Mouse (Mus musculus) hindbrain, embryonic 14.5 days (tissue): ENCODE measurements around the gene Nt5c3b. TPM values are rescaled to one million over a fixed set of nuclear protein-coding genes. Genes with fewer than 3 reads are reported as not detected.
A peak's percentile ranks its signal among the peaks of the same experiment; 100 is the strongest.

ENCODE experiments used
- ATAC-seq: fragments of 200-750 bp; cut with Nextera tagmentation; 2 replicates; pipeline ENCODE4 v1.8.0; 2017; ENCODE audit warnings: moderate number of reproducible peaks, mild to moderate bottlenecking, moderate TSS enrichment, moderate library complexity; ENCODE audit not compliant: low FRiP score
- DNase-seq: peaks from one replicate; pipeline ENCODE4 v3.0.0-alpha.2; 2015; ENCODE audit warnings: low spot score
- H3K27ac ChIP-seq: fragments of 300-500 bp; sonication (generic); 2 replicates; pipeline ENCODE4 v1.5.1; 2014; ENCODE audit warnings: mild to moderate bottlenecking, moderate library complexity
- H3K27me3 ChIP-seq: fragments of 300-500 bp; sonication (generic); 2 replicates; pipeline ENCODE4 v1.6.1; 2014; ENCODE audit warnings: mild to moderate bottlenecking, low read length, mixed read lengths; ENCODE audit not compliant: control insufficient read depth, insufficient read depth
- H3K36me3 ChIP-seq: fragments of 300-500 bp; sonication (generic); replicated peaks from 2 replicates; pipeline ENCODE4 v1.6.1; 2014; ENCODE audit not compliant: control insufficient read depth, insufficient read depth
- H3K4me1 ChIP-seq: fragments of 300-500 bp; sonication (generic); replicated peaks from 2 replicates; pipeline ENCODE4 v1.6.1; 2014; ENCODE audit warnings: antibody characterized with exemption, low read length, mixed read lengths; ENCODE audit not compliant: control insufficient read depth, insufficient read depth
- H3K4me2 ChIP-seq: fragments of 300-500 bp; sonication (generic); replicated peaks from 2 replicates; pipeline ENCODE4 v1.6.1; 2014; ENCODE audit warnings: mild to moderate bottlenecking, moderate library complexity
- H3K4me3 ChIP-seq: fragments of 300-500 bp; sonication (generic); replicated peaks from 2 replicates; pipeline ENCODE4 v1.5.1; 2014; ENCODE audit warnings: mild to moderate bottlenecking, low read length
- H3K9ac ChIP-seq: fragments of 300-500 bp; sonication (generic); 2 replicates; pipeline ENCODE4 v1.6.1; 2014
- H3K9me3 ChIP-seq: fragments of 300-500 bp; sonication (generic); 2 replicates; pipeline ENCODE4 v1.6.1; 2016; ENCODE audit warnings: low read length; ENCODE audit not compliant: control insufficient read depth
- WGBS: fragments of 180-500 bp; shearing (Covaris S2); extraction: QIAGEN DNeasy Blood & Tissue Kit; methylation state at CpG from one replicate; pipeline ENCODE4 v1.1.7; 2014; 5-methylcytosine and 5-hydroxymethylcytosine counted together
- polyA plus RNA-seq: library from polyadenylated mRNA; unstranded; fragments of >200 nt; fragmentation: Nextera tagmentation; extraction: Ambion mirVana; gene quantifications from 2 replicates; pipeline ENCODE4 v1.2.1, GENCODE M21; 2014

The Nt5c3b gene
- polyA plus RNA-seq, 1 experiment from 2014 or later = 101 TPM

- DNase-seq (peak; percentile 78), ATAC-seq (peak; percentile 93)
- peak within 1 kb of the TSS; percentile 47 for H3K4me2 ChIP-seq
- peak within 1 kb of the TSS; percentile 16 for H3K27ac ChIP-seq
- H3K4me1 ChIP-seq = peaks cover 9% of the 10 kb centered on the region
- peaks cover 3% of the 10 kb centered on the region; the same call in 1 of the 2 replicates for H3K36me3 ChIP-seq
- WGBS = 2% methylated on average over 88 of the region's 93 CpGs
- no peaks in the 10 kb centered on the region for H3K9me3 ChIP-seq
- H3K4me3 ChIP-seq = peak within 1 kb of the TSS; percentile 39
- H3K27me3 ChIP-seq = peaks cover 24% of the 10 kb centered on the region
- H3K9ac ChIP-seq = peak within 1 kb of the TSS; percentile 54
Observed at GRCm38 (mm10) chr11:100414021-100414913, 27.3 kb downstream of the Nt5c3b start, which contains the start of gene P3h4. TSS of gene P3h4 (minus strand) at chr11:100414836.

DNA sequence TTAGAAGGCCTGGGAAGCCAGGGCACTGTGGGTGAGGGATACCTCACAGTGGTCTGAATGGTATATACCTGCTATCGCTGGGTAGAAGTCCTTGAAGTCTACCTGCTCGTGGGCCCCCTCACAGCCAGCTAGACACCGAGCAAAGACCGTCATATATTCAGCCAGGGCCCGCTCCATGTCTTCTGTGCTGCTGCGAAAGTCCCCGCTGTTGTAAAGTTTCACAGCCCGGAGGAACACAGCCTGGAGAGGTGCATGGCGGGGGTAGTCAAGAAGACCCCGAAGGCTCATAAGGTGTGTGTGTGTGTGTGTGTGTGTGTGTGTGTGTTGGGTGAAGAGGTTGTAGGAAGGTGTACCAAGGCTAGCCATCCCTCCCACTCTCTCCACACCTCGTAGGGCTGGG, 28.1 kb downstream of the Nt5c3b start:
- Histone ChIP-seq H3K27ac (no peak overlapping the region), H3K9me3 (no peaks in the 10 kb centered on the region), H3K4me3 (peak overlapping the region; percentile 39), H3K4me2 (peak overlapping the region; percentile 47), H3K9ac (peak overlapping the region; percentile 54), H3K27me3 (peaks cover 24% of the 10 kb centered on the region), H3K4me1 (peaks cover 9% of the 10 kb centered on the region), H3K36me3 (peaks cover 10% of the 10 kb centered on the region)
- 77% methylated on average over 11 of the region's 11 CpGs for WGBS
- no peak for ATAC-seq
- DNase-seq = no peak

DNA sequence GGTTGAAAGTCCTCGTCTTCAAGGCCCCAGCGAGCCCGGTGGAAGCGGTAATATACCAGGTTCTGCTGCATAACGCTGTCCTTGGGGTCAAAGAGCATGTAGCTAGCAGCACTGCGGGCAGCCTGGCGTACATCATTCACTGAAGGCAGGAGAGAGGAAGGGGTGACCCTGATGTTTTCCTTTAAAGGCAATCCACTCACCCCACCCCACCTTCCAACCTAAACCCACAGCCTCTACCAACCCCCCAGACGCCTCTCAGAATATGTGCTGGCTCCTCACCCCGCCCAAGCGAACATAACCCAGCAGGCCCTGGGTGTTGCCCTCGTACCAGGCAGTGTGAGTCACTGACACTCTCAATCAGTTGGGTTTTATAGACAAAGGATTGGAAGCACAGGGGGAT, 29.9 kb downstream of the Nt5c3b start:
- Histone ChIP-seq H3K9ac (no peak overlapping the region), H3K36me3 (peaks cover 12% of the 10 kb centered on the region), H3K4me2 (no peak overlapping the region), H3K4me3 (no peak overlapping the region), H3K4me1 (peaks cover 9% of the 10 kb centered on the region), H3K27ac (no peak overlapping the region), H3K27me3 (peaks cover 21% of the 10 kb centered on the region), H3K9me3 (no peaks in the 10 kb centered on the region)
- ATAC-seq (no peak), DNase-seq (no peak)
- 86% methylated on average over 11 of the region's 11 CpGs for WGBS

- Histone ChIP-seq H3K4me1 (peaks cover 9% of the 10 kb centered on the region), H3K4me2 (no peak overlapping the region), H3K36me3 (peaks cover 12% of the 10 kb centered on the region), H3K9ac (no peak overlapping the region), H3K27me3 (peaks cover under 1% of the 10 kb centered on the region; the same call in 1 of the 2 replicates), H3K27ac (no peak overlapping the region), H3K9me3 (no peaks in the 10 kb centered on the region), H3K4me3 (no peak overlapping the region)
- ATAC-seq (no peak), DNase-seq (no peak)
- whole genome bisulfite sequencing = 80% methylated on average over 3 of the region's 3 CpGs
Observed at GRCm38 (mm10) chr11:100409686-100410085, 31.9 kb downstream of the Nt5c3b start.

DNA sequence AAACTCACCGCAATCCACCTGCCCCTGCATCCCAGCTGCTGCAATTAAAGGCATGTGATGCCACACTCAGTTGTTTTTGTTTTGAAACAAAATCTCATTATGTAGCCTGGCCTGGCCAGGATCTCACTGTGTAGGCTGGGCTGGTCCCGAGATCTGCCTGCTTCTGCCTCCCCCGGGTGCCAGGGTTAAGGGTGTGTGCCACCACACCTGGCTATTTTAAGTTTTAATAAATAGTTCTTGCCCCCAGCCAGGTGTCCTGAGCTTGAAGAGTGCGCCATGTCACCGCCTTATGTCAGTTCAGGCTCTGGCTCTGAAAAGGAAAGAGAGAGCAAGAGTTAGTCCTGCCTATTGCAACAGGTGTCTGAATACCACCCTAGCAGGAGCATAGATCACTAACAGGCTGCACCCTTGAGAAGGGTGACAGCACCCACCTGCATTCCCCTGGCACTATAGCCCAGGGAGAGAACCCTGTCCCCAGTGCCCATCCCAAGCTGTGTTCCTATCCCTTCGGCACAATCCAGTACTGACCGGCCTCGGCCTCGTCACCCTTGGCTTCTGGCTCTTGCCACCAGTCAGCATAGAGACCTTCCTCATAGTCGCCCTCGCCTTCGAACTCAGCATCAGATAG, 32.7 kb downstream of the Nt5c3b start:
- 95% methylated on average over 12 of the region's 12 CpGs for WGBS
- Histone ChIP-seq H3K36me3 (peaks cover 12% of the 10 kb centered on the region), H3K9me3 (no peaks in the 10 kb centered on the region)

DNA sequence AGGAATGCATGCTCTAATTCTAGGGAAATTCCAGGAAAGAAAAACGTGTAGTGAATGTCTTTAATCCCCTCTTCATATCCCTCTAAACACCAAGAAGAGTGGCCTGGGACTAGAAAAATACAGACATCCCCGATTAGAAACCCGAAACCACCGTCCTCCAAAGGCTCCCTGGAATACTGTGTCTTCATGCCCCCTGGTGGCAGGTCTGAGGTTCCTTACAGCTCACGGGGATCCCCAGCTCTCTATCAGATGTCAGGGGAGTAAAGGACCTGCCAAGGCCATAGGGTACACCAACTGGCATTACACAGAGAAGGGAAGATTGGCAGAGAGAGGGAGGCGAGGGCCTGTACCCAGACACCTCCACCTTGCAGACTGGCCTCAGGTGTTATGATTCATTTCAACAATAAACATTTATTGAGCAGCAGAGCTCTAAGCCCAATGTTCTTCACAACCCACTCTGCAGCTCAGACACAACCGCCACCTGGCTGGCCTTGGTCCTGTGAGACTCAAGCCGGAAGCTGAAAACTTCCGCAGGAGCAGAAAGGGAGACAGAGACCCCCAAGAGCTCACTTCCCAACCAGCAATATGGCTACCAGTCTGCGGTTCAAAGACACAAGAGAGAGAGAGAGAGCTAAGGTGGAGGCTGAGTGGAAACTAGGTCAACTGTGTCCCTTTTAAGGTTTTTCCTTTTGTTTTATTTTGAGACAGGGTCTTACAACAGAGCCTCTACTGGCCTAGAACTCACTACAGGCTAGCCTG, 33.4 kb downstream of the Nt5c3b start:
- H3K36me3 ChIP-seq = peaks cover 12% of the 10 kb centered on the region
- H3K4me3 ChIP-seq = no peak overlapping the region
- H3K27ac ChIP-seq = no peak overlapping the region
- peak; percentile 67 for DNase-seq
- no peak overlapping the region for H3K4me2 ChIP-seq
- 47% methylated on average over 10 of the region's 10 CpGs for WGBS
- no peak for ATAC-seq
- H3K9me3 ChIP-seq = no peaks in the 10 kb centered on the region
- no peaks in the 10 kb centered on the region; the same call in 1 of the 2 replicates for H3K4me1 ChIP-seq
- H3K27me3 ChIP-seq = no peaks in the 10 kb centered on the region
- no peak overlapping the region for H3K9ac ChIP-seq

More for the DNA sequence above, 32.7 kb downstream of the Nt5c3b start:
- H3K27me3 ChIP-seq = no peaks in the 10 kb centered on the region
- no peak overlapping the region for H3K4me2 ChIP-seq
- peaks cover 6% of the 10 kb centered on the region; the same call in 1 of the 2 replicates for H3K4me1 ChIP-seq
- no peak overlapping the region for H3K27ac ChIP-seq
- DNase-seq (no peak), ATAC-seq (no peak)
- H3K9ac ChIP-seq = no peak overlapping the region
- H3K4me3 ChIP-seq = no peak overlapping the region

DNA sequence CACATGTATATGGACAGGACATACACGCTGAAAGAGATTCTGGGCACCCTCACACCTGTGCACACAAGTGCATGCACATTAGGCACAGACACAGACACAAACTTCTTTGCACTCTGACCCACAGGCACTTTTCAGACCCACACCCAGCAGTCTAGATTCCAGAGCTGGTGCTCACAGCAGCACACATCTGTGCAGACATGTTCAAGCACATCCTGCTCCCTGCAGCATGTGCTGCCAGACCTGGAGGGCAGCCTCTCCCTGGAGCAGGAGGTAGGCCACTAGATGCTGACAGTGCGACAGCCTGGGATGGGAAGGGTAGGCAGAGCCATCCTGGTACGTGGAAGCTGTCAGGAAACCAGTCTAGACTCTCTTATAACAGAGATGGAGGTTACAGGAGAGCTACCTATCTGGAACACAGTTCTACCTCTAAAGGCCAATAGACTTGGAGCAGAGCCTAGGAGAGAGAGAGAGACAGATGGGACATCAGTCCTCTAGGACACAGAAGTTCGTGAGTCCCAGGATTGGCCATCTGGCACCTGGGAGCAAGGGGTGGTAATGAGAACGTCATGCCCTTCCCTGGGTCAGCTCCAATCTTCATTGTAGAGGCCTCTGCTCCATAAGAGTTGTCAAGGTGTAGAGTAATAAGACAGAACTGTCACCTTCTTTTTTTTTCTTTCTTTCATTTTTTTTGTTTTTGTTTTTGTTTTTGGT, 34.5 kb downstream of the Nt5c3b start:
- ATAC-seq (no peak), DNase-seq (no peak)
- Histone ChIP-seq H3K36me3 (peaks cover 12% of the 10 kb centered on the region), H3K9ac (no peak overlapping the region), H3K27ac (no peak overlapping the region), H3K4me3 (no peak overlapping the region), H3K4me1 (no peaks in the 10 kb centered on the region), H3K27me3 (no peaks in the 10 kb centered on the region), H3K9me3 (no peaks in the 10 kb centered on the region), H3K4me2 (no peak overlapping the region)
- WGBS = 83% methylated on average over 5 of the region's 5 CpGs

- DNase-seq (no peak), ATAC-seq (no peak)
- no peak overlapping the region for H3K4me2 ChIP-seq
- H3K27me3 ChIP-seq = no peaks in the 10 kb centered on the region
- H3K9ac ChIP-seq = no peak overlapping the region
- H3K4me1 ChIP-seq = no peaks in the 10 kb centered on the region
- H3K27ac ChIP-seq = no peak overlapping the region
- H3K4me3 ChIP-seq = no peak overlapping the region
- WGBS = 81% methylated on average over 8 of the region's 8 CpGs
- peaks cover 12% of the 10 kb centered on the region for H3K36me3 ChIP-seq
- H3K9me3 ChIP-seq = no peaks in the 10 kb centered on the region
Observed at GRCm38 (mm10) chr11:100406273-100406672, 35.3 kb downstream of the Nt5c3b start.
